Mouse (Mus musculus): ENCODE results near the gene Vmn1r36.
"Not testable (repeated sequence)": the region's sequence is repeated elsewhere in the genome, so short reads cannot be mapped to it uniquely, and the experiment has no call there.

Gene Vmn1r36

GRCm38 (mm10) chr6:66719068-66719467, at the start of gene Vmn1r36:
TSS of gene Vmn1r36 (minus strand) at chr6:66719168.
- DNase-seq (ENCODE audit: low read depth), result not testable (repeated sequence)

GRCm38 (mm10) chr6:66729082-66729481, 10.1 kb upstream of the Vmn1r36 start, which contains the start of gene Vmn1r37:
TSS of gene Vmn1r37 (plus strand) at chr6:66729382.
- not testable (repeated sequence) for DNase-seq (ENCODE audit: low read depth)

- no peak for DNase-seq (ENCODE audit: low read depth)
These were observed 5.1 kb downstream of the Vmn1r36 start for GRCm38 (mm10) chr6:66713854-66714253.

GRCm38 (mm10) chr6:66708901-66709300, 10.1 kb downstream of the Vmn1r36 start:
- DNase-seq (ENCODE audit: low read depth), result no peak

GRCm38 (mm10) chr6:66685806-66686205, 33.2 kb downstream of the Vmn1r36 start, which contains the start of gene Vmn1r35:
TSS of gene Vmn1r35 (minus strand) at chr6:66685906.
- no peak for DNase-seq (ENCODE audit: low read depth)
